Mouse (Mus musculus) ovary, adult 18-20 months (tissue): ENCODE data around the gene Cbr1.

Experiments
- DNase-seq: peaks from one replicate; pipeline ENCODE4 v3.0.0; 2022; ENCODE audit warnings: low spot score, mixed read lengths

Cbr1 gene

GRCm38 (mm10) chr16:93605553-93605952 is at the start of gene Cbr1:
Cbr1 (plus strand) TSS chr16:93605853.
- DNase-seq: no peak

GRCm38 (mm10) chr16:93557646-93558045 is 48.0 kb upstream of the Cbr1 start:
- DNase-seq: no peak

- DNase-seq: no peak
These were observed 47.2 kb upstream of the Cbr1 start for GRCm38 (mm10) chr16:93558499-93558898.

- DNase-seq: no peak
These were observed 33.3 kb upstream of the Cbr1 start for GRCm38 (mm10) chr16:93572383-93572782.

GRCm38 (mm10) chr16:93573434-93573833 is 32.2 kb upstream of the Cbr1 start:
- DNase-seq: no peak

GRCm38 (mm10) chr16:93574521-93575191 is 31.0 kb upstream of the Cbr1 start:
- DNase-seq: no peak

GRCm38 (mm10) chr16:93575574-93575973 is 30.1 kb upstream of the Cbr1 start:
- DNase-seq: no peak

GRCm38 (mm10) chr16:93576412-93577082 is 29.1 kb upstream of the Cbr1 start:
- peak; percentile 19 for DNase-seq

GRCm38 (mm10) chr16:93578346-93579005 is 27.2 kb upstream of the Cbr1 start:
- no peak for DNase-seq

GRCm38 (mm10) chr16:93581125-93581524 is 24.5 kb upstream of the Cbr1 start:
- DNase-seq: no peak

- no peak for DNase-seq
These were observed 20.5 kb upstream of the Cbr1 start for GRCm38 (mm10) chr16:93584976-93585702.

- no peak for DNase-seq
These were observed 19.9 kb upstream of the Cbr1 start for GRCm38 (mm10) chr16:93585703-93586205.

- DNase-seq: no peak
These were observed 19.3 kb upstream of the Cbr1 start for GRCm38 (mm10) chr16:93586382-93586781.

GRCm38 (mm10) chr16:93588281-93588680 is 17.4 kb upstream of the Cbr1 start:
- no peak for DNase-seq

- DNase-seq: no peak
These were observed 14.7 kb upstream of the Cbr1 start for GRCm38 (mm10) chr16:93590915-93591314.

- no peak for DNase-seq
These were observed 13.9 kb upstream of the Cbr1 start for GRCm38 (mm10) chr16:93591450-93592430.

- no peak for DNase-seq
These were observed 12.9 kb upstream of the Cbr1 start for GRCm38 (mm10) chr16:93592711-93593110.

GRCm38 (mm10) chr16:93593406-93593805 is 12.2 kb upstream of the Cbr1 start:
- DNase-seq: no peak

GRCm38 (mm10) chr16:93594448-93594847 is 11.2 kb upstream of the Cbr1 start:
- DNase-seq: no peak

GRCm38 (mm10) chr16:93595766-93596165 is 9.9 kb upstream of the Cbr1 start:
- no peak for DNase-seq

- no peak for DNase-seq
These were observed 8.8 kb upstream of the Cbr1 start for GRCm38 (mm10) chr16:93596807-93597206.
